Mouse (Mus musculus) layer of hippocampus, postnatal 14 days (tissue): ENCODE measurements around the gene Prss57. TPM values are rescaled to one million over a fixed set of nuclear protein-coding genes. Genes with fewer than 3 reads are reported as not detected.

Source experiments
- DNase-seq, 2 experiments: peaks; one replicate each; pipeline ENCODE4 v3.0.0; 2021 to 2022; ENCODE audit warnings: low spot score in 2 of 2, mixed read lengths in 1 of 2
- total RNA-seq, 2 experiments: library from RNA; stranded (reverse); gene quantifications; 2 replicates each; pipeline ENCODE4 v1.2.3; 2021

Gene Prss57
- total RNA-seq, 2 experiments from 2014 or later: 0.16 TPM; not detected in 1

DNA sequence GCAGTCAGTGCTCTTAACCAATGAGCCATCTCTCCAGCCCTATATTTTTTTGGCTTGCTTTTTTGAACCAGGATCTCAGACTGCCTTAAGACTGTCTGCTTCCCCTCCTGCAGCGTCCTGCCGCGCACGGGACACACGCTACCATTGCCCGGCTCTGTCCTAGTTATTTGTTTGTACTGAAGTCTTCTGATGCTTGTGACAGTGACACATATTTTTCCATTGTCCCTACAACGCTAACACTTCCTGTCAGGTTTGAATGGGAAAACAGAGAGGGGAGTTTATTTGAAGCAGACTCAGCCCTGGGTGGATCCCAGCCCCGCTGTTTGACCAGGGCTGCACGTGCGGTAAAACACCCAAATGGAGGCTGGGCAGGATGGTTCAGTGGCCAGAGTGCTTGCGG, 18.0 kb upstream of the Prss57 start:
- DNase-seq: no peak

DNA sequence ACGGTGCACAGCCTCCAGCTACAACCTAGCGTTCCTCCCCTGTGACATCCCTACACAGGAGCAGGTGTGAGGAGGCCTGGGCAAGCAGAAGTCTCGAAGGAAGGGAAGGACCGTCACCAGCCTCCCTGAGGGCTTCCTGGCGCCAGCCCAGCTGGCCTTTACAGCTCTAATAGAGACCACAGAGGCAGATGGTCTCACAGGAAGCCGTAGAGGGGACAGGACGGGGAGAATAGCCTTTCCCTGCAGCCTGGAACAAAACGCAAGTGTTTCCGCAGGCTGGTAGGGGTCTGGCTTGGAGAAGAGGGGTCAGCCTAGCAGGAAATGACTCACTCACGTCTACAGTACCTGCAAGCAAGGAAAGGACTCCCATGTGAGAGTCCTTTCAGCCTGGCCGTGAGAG, 17.1 kb upstream of the Prss57 start:
- no peak for DNase-seq

DNA sequence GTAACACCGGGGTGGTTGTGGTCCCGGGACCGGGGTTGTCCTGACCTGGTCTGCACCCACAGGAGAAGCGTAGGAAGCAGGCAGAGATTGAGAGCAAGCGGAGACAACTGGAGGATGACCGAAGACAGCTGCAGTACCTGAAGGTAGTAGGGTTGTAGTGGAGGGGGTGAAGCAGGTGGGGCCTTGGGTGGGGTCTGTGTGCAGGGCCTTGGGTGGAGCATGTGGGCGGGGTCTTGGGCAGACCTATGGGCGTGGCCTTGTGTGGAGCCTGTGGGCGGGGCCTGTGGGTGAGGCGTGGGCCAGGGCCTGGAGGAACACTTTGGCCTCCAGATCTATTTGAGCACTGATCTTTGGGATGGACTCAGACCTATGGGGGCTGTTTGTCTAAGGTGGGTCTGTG, 16.2 kb upstream of the Prss57 start:
- no peak for DNase-seq

DNA sequence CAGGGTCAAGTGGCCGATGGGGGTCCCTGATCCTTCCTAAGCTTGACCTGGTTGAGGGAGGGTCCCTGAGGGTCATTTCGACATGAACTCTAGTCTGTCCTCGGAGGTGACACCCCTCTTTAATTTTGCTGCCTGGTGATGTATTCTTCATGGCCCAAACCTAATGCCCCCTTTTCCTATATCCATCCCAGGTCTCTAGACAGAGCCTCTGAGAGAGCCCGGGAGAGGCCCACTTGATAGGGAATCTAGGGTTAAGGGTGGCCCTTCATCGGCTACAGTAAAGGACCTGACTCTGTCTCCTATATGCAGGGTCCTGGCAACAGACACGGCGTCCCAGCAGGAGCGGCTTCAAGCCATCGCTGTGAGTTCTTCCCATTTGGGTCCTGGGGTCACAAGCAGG, 15.6 kb upstream of the Prss57 start:
- no peak for DNase-seq

DNA sequence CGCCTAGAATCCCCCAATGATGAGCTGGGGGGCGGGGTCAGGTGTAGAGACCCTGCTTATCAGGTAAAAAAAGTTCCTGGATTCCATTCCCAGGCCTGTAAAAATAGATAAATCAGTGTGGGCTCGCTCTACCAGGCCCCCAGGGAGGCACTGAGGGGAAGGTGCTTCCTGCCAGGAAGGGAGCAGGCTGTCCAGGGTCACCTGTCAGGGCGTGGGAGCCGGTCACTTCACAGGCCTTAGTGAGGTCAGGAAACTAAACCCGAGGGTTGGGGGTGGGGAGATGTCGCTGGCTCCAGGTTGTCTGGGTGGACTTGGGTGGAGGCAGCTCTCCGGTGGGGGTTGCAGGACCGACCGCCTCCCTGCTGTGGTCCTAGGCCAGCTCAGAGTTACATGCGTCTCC, 14.9 kb upstream of the Prss57 start:
- no peak for DNase-seq

DNA sequence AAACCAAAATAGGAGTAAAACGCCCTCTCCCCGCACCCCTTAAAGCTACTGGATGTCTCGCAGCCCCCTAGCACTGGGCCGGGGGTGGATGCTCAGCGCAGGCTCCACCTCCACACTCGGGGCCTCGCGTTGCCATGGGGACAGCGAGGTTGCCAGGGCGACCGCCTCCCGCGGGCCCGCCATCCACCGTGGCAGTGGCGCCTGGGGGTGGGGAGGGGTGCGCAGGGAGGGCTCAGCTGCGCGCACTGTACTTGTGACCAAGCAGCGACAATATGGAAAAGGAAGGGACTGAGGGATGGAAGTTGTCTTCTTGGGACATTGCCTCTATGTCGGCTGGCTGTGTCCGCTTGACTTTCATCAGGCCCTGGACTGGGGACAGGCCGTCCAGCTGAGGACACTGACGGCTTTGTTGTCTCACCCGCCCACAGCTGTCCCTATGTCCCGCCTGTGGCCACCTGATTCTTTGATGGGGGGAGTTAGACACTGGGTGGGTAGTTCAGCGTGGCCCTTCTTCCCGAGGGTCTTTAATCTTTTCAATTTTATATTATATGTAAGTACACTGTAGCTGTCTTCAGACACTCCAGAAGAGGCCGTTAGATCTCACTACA, 13.1 kb upstream of the Prss57 start:
- peak; percentile 87 to 94 for DNase-seq

DNA sequence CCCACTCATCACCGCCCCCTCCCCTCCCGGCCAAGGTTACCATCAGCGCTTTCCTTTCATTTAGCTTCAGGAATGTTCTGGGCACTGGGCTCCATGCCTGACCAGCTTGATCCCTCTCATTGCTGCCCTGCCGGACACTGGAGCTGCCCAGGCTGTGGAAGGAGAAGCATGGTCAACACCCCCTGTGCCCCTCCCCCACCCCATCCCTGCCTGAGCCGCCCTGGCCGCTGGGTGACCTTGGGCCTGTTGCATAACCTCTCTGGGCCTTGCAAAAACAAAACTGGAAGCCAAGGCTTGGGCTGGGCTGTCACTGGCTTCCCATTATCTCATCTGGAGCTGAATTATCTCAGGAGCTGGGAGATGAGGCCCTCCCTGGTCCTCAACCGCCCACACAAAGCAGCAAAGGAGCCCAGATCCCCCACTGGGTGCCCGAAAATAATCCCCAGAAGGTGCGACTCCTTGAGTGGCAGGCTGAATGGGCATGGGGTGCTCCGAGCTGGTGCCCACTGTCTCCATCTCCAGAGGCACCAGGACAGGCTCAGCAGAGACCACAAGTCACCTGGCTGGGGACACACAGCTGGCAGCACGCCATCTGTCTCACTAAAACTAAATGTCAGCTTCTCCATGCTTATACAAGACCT, 11.7 kb upstream of the Prss57 start:
- DNase-seq: no peak

DNA sequence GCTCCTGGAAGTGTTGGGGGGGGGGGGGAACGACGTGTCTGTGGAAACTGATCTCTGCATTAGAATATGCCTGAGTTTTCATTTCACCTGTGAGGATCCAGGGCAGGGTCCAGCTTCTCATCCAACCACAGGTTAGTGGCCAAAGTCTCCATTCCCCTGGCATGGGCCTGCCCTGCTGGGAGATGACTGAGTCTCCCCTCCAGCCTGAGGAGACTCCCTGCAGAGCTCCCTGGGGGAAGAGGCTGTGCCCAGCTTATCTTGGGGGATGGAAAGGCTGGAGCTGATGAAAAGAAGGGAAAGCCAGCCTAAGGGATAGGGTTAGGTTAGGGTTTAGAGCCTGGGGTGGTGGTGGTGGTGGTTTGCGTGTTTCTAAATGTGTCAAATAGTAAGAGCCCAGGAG, 11.1 kb upstream of the Prss57 start:
- no peak for DNase-seq

DNA sequence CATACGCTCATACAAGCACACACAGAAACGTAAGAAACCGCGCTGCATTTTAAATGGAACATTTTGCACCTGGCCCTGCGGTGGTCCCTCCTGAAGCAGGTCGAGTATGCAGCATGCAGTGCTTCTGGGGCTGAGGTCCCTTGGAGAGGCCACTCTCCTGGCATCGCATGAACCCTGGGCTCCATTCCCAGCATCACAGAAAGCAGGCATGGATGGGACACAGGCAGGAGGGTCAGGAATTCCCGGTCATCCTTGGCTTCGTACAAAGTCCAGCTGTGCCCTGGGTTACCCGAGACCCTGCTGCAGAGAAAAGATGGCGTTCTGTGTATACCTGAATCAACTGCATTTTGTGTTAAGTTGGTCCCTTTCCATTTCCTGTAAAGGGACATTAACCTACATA, 9.7 kb upstream of the Prss57 start:
- no peak for DNase-seq

DNA sequence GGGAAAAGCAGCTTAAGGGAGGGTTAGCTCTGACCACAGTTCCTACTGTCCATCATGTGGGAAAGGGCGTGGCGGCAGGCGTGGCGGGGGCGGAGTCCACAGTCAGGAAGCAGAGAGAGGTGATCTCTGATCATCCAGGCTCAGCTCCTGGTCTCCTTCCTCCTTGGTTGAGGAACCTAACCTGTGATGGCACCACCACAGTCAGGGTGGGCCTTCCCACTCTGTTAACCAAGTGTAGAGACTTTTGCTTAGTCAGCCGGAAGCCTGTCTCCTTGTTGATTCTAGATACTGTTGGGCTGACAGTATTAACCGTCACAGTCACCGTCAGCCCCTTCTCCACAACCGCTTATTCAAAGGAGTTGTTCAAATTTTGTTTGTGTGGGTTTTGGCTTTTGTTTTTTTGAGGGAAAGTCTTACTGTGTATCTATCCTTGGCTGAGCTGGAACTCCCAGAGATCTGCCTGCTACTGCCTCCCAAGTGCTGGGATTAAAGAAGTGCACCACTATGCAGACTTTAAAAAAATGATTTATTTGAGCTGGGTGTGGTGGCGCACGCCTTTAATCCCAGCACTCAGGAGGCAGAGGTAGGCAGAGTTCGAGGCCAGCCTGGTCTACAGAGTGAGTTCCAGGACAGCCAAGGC, 7.6 kb upstream of the Prss57 start:
- no peak for DNase-seq

DNA sequence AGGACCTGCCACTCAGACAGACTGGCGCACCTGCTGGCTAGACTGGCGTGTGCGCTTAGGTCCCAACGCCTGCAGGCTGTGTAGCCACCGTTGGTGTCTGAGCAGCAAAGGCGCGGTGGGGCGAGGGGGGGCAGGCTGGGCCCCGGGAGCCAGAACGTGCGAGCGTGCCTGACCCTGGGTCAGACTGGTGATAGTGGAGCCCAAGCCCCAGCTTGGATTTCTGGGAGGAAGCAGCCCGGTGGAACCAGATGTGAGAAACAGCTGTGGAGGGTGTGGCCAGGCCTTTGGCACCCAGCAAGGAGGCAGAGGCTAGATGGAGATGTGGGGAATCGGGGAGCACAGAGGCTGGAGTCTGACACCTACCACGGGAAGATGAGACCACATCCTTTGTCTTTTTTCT, 6.6 kb upstream of the Prss57 start:
- DNase-seq: no peak

DNA sequence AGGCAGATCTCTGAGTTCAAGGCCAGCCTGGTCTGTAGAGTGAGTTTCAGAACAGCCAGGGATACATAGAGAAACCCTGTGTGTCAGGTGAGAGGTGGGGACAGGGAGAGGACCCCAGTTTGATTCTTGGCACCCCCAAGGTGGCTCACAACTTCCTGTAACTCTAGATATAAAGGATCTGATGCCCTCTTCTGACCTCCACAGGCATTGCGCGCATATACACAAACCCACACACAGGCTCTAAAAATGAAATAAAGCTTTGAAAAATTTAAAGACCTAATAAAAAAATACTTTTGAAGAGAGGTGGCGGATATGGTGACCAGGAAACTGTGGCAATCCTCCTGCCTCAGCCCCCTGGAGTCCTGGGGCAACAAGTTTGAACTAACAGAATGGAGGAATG, 5.1 kb upstream of the Prss57 start:
- no peak for DNase-seq

DNA sequence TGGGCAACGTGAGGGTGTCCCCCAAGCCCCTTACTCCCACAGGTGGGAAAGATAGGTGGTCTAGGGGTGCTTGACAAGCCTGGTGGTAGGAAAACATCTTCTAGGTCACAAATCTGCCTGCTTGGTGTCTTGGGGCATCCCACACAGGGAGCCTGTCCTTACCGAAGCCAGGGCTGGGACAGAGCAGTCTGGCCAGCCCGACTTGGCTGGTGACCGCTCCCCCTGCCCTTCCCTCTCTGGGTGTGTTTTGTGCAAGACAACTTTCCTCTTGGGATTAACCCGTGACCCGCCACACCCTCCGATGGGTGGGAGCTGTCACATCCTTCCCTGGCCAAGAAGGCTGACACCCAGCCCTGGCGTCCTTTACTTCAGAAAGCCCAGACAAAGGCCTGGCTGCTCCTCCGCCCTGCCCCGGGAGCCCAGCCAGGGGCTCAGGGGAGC, 3.8 kb upstream of the Prss57 start:
- no peak for DNase-seq

DNA sequence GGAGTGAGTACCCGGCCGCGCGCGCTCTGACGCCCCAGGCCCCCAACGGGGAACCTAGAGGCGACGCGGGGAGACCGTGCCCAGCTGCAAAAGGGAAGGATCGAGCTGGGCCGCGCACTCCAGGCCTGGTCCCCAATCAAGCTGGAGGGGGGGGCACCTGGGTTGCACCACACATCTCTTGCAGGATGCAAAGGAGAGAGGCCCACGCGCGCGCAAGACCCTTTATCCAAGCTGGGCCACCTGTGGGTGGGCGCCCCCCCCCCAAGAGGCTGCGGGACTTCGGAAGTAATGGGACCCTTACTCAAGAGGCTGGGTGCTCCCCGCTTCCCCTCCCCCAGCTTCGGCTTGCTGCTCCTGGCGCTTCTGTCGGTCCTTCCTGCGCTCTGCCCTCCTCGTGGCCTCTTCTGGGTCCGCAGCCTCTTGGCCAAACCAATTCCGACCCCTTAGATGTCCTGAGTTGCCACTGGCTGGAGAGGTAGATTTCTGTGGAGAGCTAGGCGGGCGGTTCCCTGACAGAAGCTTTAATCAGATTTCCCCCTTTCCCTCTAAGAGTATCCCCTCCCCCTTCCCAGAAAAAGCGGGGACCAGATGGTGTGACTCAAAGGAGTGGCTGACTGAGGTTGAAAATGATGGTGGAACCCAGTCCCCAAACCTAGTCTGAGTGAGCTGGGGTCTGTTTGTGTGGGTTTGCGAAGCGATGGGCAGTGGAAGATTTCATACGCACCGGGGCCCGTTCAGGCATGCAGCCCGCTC, 3.2 kb upstream of the Prss57 start:
- DNase-seq: peak; percentile 52 to 68

DNA sequence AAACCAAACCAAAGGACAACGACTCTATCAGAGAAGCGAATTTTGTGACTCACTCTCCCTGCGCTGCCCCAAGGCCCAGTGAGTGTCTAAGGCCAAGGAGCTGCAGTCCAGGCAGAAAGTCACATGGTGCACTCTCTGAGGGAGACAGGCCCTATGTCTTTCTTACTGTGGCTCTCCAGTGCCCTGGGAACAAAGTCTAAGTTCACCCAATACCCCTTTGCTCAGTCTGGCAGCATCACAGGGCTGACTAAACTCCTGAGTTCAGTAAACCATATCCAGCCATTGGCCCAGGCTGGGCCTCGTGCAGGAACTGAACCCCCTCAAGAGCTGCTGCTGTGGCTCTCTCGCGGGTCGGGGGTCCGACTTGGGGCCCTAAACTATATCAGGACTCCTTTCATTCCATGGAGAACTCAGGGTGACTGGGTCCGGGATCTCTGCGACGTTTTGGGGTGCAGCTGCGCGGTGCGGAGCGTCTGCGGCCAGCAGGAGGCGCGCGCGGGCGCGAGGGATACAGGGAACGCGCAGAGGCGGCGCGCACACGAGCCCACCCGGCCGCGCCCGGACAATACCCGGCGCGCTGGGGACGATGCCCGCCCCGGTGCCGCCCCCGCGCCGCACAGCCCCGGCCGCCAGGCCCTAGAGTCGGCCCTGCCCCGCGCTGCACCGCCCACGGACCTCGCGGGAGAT, 2.4 kb upstream of the Prss57 start, which contains the start of gene Palm:
Gene Palm, plus strand, starts transcription at position 522 of the 687 bp plus-strand sequence.
- peak; percentile 82 to 85 for DNase-seq

DNA sequence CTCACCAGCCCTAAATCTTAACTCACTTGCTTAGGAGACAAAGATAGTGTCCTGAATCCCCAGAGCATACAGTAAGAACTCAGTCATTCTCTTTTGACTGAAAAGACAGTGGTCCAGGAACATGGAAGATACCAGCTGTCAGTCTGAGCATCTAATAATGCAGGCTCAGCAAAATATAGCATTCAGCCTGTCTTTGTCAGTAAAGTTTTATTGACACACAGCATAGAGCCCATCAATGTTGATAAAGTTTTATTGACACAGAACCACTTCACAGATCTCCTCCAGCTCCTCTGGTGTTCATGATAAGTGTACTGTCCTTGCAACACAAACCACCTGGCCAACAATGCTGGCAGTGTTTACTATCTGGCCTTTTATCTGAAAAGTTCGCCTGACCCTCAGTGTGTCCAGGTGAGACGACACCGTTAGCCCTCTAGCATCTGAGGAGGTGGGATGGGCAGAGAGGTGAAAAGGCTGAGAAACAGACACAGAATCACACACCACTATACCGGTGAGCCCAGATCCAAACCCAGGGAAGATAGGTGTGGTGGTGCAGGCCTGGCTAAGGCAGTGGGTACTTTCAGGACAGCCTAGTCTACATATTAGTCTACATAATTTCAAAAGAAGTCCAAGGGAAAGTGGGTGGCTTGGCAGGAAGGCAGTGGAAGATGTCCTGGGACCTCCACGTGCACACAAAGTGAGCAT, 1.7 kb upstream of the Prss57 start:
- no peak for DNase-seq

DNA sequence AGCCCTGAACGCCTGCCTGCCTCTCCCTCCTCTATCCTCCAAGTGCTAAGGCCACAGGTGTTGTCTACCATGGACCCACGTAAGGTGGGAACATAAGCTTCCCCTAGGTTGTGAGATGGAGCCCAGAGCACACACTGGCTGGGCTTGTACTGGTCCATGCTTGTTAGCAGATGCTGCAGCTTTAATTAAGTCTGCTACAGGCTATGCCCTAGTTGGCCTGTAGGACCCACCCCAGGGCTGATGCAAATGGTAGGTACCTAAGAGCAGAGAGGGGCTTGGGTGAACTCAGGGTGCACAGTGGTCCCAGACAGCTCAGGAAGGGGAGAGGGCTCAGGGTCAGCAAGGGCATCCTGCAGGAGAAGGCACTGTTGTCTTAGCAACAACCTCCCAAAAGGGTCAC, 1.2 kb downstream of the Prss57 start:
- no peak for DNase-seq

DNA sequence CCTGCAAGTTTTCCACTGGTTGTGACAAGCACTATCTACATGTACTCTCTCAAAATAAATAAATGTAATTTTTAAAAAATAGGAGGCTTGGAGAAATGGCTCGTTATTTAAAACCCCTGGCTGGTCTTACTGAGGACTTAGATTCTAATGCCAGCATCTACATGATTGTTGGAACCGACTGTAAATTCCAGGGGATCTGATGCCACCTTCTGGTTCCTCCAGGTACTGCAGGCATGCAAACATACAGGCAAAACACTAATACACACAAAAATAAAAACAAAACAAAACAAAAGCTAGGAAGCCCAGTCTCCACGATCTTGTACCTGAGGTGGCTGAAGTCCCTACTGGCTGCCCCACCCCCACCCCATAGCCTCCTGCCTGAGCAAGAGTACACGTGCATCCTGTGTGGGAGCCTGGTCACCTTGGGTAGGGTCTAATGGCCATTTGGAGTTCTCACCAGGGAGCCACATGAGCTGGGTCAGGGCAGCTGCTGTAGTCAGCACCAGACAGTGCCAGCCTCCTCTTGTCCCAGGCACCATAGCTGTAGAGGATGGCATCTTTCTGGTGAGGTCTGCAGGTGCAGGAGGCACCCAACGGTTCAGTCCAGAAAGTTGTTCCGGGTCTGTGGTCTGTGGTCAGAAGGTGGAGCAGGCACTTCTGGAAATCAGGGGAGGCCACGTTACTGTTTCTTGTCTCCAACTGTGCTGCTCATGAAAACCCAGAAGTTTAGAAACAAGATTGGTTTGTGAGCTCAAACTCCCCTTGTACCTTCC, 2.2 kb downstream of the Prss57 start:
- peak; percentile 67 to 82 for DNase-seq

DNA sequence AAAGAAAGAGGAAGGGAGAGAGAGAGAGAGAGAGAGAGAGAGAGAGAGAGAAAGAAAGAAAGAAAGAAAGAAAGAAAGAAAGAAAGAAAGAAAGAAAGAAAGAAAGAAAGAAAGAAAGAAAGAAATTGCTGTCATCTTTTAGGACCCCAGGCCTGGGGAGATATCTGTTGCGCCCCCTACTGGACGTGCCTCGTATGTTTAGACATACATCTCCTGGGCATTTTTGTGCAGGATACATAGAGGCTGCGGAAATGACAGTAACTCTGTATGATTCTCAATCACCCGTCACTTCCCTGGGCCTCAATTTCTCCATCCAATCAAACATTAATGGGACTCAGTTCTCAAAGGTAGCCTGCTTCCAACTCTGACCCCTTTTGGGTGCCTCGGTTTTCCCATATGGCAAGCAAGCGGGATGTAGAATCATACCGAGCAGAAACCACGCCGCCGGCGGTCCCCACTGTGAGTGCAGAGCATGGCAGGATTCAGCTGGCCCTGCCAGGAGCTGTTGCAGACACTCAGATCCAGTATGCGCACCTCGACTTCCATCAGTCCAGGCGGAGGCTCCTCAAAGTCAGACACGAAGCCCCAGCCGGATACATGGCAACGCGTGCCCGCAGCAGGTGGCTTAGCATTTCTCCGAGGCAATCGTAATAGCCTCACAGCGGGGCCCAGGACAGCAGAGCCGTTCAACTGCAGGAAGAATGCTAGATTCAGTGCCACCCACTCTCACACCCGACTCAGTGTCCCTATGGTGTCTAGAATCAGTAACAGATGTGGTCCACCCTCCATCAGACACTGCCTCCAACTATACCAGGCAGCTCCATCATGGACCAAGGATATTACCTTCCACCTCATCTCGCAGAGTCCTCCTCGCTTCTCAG, 6.6 kb downstream of the Prss57 start:
- no peak for DNase-seq
